In the genomic region with DNA sequence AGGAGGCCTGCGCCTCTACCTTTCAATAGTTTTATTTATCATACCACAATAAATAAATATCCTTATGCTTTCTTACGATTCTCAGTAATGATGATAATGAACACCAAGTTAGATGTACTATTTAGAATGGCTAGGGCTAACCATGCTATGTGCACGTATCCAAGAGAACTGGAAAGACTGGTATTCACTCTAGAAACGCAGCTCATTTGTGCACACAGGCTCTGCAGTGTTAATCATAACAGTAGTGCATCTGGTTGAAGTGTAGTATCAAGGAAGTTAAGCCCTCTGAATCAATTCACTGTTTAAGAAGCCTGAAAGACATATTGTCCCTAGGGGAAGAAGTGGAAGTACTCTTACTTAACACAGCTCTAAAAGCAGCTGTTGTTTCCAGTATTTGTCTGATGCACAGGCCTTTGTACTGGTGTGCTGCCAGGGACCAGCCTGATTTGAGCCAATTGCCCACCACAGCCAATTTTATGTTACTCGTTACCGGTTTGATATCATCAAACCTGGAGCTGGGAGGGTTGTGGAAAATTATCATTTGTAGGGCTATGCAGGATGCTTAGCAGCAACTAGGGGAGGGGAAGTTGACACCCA, we compare ENCODE assay signal across 11 mouse cellular contexts.
A peak's percentile ranks its signal among the peaks of the same experiment; 100 is the strongest.
DNase-seq lines count a peak whose midpoint lies in the region; ATAC-seq lines count a peak whose summit lies in the region.
"Had no signal": no experiment of that assay in that cellular context is flagged by ENCODE, and none has a peak within 500 bp of the region (broad histone marks: within the 10 kb centered on the region; RNA-seq: fewer than 3 reads in every experiment).

No protein-coding gene starts in this region.

- H3K9ac ChIP-seq in forebrain, embryonic 14.5 days (ENCODE audit: low read length): no peak overlapping the region
- no peak overlapping the region for H3K9ac ChIP-seq in forebrain, embryonic 15.5 days (replicated peaks)
- H3K9ac ChIP-seq in kidney, embryonic 15.5 days: no peak overlapping the region
- no peak overlapping the region for H3K9ac ChIP-seq in midbrain, embryonic 16.5 days (ENCODE audit: low read depth, low read length)
- no peak overlapping the region for H3K9ac ChIP-seq in midbrain, embryonic 13.5 days (replicated peaks)

- DNase-seq in forebrain, embryonic 14.5 days (ENCODE audit: low spot score): peak; percentile 23
- DNase-seq in kidney, adult 8-10 months: peak; percentile 23 to 25
- peak; percentile 42 for DNase-seq in skeletal muscle tissue, adult 2 months (ENCODE audit: low read depth, low spot score)
- DNase-seq: cerebellum, adult 11 months; embryo, embryonic 11 days had no signal

- H3K27me3 ChIP-seq in forebrain, embryonic 14.5 days (replicated peaks; ENCODE audit: control insufficient read depth, insufficient read depth, low read length): no peaks in the 10 kb centered on the region
- no peaks in the 10 kb centered on the region for H3K27me3 ChIP-seq in forebrain, embryonic 15.5 days
- H3K27me3 ChIP-seq in kidney, embryonic 15.5 days: no peaks in the 10 kb centered on the region
- no peaks in the 10 kb centered on the region for H3K27me3 ChIP-seq in midbrain, embryonic 16.5 days (ENCODE audit: control insufficient read depth, insufficient read depth, low read depth, low read length)
- no peaks in the 10 kb centered on the region for H3K27me3 ChIP-seq in midbrain, embryonic 13.5 days

- no peak for ATAC-seq in forebrain, embryonic 14.5 days
- no peak for ATAC-seq in forebrain, embryonic 15.5 days (replicated peaks)
- no peak for ATAC-seq in kidney, embryonic 15.5 days (replicated peaks; ENCODE audit: low FRiP score)
- 0 out of 2 replicates have a peak, but pooled peaks have one; percentile 37 for ATAC-seq in midbrain, embryonic 16.5 days
- no peak for ATAC-seq in midbrain, embryonic 13.5 days
- ATAC-seq in megakaryocyte progenitor cell, adult 5-6 weeks (replicated peaks; ENCODE audit: poor library complexity): no peak

- H3K27ac ChIP-seq in forebrain, embryonic 14.5 days (ENCODE audit: low read depth, low read length): no peak overlapping the region
- H3K27ac ChIP-seq in forebrain, embryonic 15.5 days (replicated peaks): no peak overlapping the region
- H3K27ac ChIP-seq in kidney, embryonic 15.5 days: no peak overlapping the region
- H3K27ac ChIP-seq in midbrain, embryonic 16.5 days (ENCODE audit: low read length): no peak overlapping the region
- H3K27ac ChIP-seq in midbrain, embryonic 13.5 days: no peak overlapping the region

- H3K4me1 ChIP-seq in forebrain, embryonic 14.5 days (ENCODE audit: control insufficient read depth, insufficient read depth, low read length): no peaks in the 10 kb centered on the region
- peaks cover 6% of the 10 kb centered on the region for H3K4me1 ChIP-seq in forebrain, embryonic 15.5 days
- peaks cover 8% of the 10 kb centered on the region; the same call in 1 of the 2 replicates for H3K4me1 ChIP-seq in kidney, embryonic 15.5 days
- H3K4me1 ChIP-seq in midbrain, embryonic 16.5 days (ENCODE audit: control insufficient read depth, insufficient read depth, low read length): peaks cover 3% of the 10 kb centered on the region; the same call in 1 of the 2 replicates
- peaks cover 12% of the 10 kb centered on the region for H3K4me1 ChIP-seq in midbrain, embryonic 13.5 days (replicated peaks)

- H3K36me3 ChIP-seq in forebrain, embryonic 14.5 days (ENCODE audit: control insufficient read depth, insufficient read depth, low read length): no peaks in the 10 kb centered on the region
- no peaks in the 10 kb centered on the region for H3K36me3 ChIP-seq in forebrain, embryonic 15.5 days
- no peaks in the 10 kb centered on the region for H3K36me3 ChIP-seq in kidney, embryonic 15.5 days
- no peaks in the 10 kb centered on the region for H3K36me3 ChIP-seq in midbrain, embryonic 16.5 days (ENCODE audit: control insufficient read depth, insufficient read depth, low read length)
- H3K36me3 ChIP-seq in midbrain, embryonic 13.5 days: no peaks in the 10 kb centered on the region
- H3K36me3 ChIP-seq: G1E had no signal

- H3K4me3 ChIP-seq in forebrain, embryonic 14.5 days (ENCODE audit: low read depth, low read length): no peak overlapping the region
- no peak overlapping the region for H3K4me3 ChIP-seq in forebrain, embryonic 15.5 days
- H3K4me3 ChIP-seq in kidney, embryonic 15.5 days (replicated peaks): no peak overlapping the region
- H3K4me3 ChIP-seq in midbrain, embryonic 16.5 days (ENCODE audit: low read depth, low read length): no peak overlapping the region
- no peak overlapping the region for H3K4me3 ChIP-seq in midbrain, embryonic 13.5 days (replicated peaks)

- no peaks in the 10 kb centered on the region for H3K9me3 ChIP-seq in forebrain, embryonic 14.5 days (replicated peaks; ENCODE audit: control insufficient read depth, low read length)
- H3K9me3 ChIP-seq in forebrain, embryonic 15.5 days: no peaks in the 10 kb centered on the region
- H3K9me3 ChIP-seq in kidney, embryonic 15.5 days (replicated peaks): no peaks in the 10 kb centered on the region
- H3K9me3 ChIP-seq in midbrain, embryonic 16.5 days (replicated peaks; ENCODE audit: control insufficient read depth, low read length, poor library complexity, severe bottlenecking): no peaks in the 10 kb centered on the region
- H3K9me3 ChIP-seq in midbrain, embryonic 13.5 days: no peaks in the 10 kb centered on the region

- no peak overlapping the region for H3K4me2 ChIP-seq in forebrain, embryonic 14.5 days (ENCODE audit: low read length)
- H3K4me2 ChIP-seq in forebrain, embryonic 15.5 days (replicated peaks): no peak overlapping the region
- H3K4me2 ChIP-seq in kidney, embryonic 15.5 days: no peak overlapping the region
- H3K4me2 ChIP-seq in midbrain, embryonic 16.5 days (ENCODE audit: low read length): no peak overlapping the region
- H3K4me2 ChIP-seq in midbrain, embryonic 13.5 days (replicated peaks): no peak overlapping the region

- WGBS in forebrain, embryonic 14.5 days: 53% methylated on average over 6 of the region's 6 CpGs
- 52% methylated on average over 6 of the region's 6 CpGs for WGBS in forebrain, embryonic 15.5 days
- 79% methylated on average over 6 of the region's 6 CpGs for WGBS in kidney, embryonic 15.5 days
- WGBS in midbrain, embryonic 16.5 days: 73% methylated on average over 6 of the region's 6 CpGs
- 79% methylated on average over 6 of the region's 6 CpGs for WGBS in midbrain, embryonic 13.5 days
